Mouse (Mus musculus) thymus, adult 2 months (tissue): Measurements from ENCODE around the gene Ltk.

Source experiments
- CTCF ChIP-seq: fragments of 200-500 bp; IDR thresholded peaks from 2 replicates; pipeline ENCODE4 v1.5.1; 2012; ENCODE audit warnings: mild to moderate bottlenecking, control low read depth, low read length, moderate library complexity, borderline replicate concordance; ENCODE audit not compliant: control insufficient read depth, poor library complexity, insufficient read depth; ENCODE audit errors: extremely low read depth
- POLR2A ChIP-seq: fragments of 200-500 bp; IDR thresholded peaks from 2 replicates; pipeline ENCODE4 v1.6.1; 2012; ENCODE audit warnings: mild to moderate bottlenecking, low read length, control low read depth, moderate library complexity; ENCODE audit not compliant: control insufficient read depth, poor library complexity, insufficient read depth; ENCODE audit errors: extremely low read depth

DNA sequence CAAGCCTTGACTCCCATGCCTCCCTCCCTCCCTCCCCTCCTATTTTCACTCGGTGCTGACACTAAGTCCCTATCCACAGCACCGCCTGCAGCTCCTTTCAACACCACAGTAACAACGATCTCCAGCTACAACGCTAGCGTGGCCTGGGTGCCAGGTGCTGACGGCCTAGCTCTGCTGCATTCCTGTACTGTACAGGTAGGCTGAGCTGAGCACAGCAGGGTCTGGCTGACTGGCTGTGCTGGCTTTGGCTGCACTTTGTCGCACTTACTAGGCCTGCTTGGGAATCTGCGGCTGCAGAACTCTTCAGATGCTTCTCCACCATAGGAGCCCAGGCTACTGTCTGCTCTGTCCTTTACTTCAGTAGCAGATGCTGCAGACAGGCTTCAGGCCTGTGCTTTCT, 45.3 kb upstream of the Ltk start:
- no peak for TF ChIP-seq CTCF
- no peak for TF ChIP-seq POLR2A
